Mouse (Mus musculus) forebrain, embryonic 13.5 days (tissue): ENCODE data around the gene Ranbp1. TPM values are rescaled to one million over a fixed set of nuclear protein-coding genes. Genes with fewer than 3 reads are reported as not detected.
"Not testable (repeated sequence)": the region's sequence is repeated elsewhere in the genome, so short reads cannot be mapped to it uniquely, and the experiment has no call there.

Experiments used
- ATAC-seq: fragments of 200-750 bp; cut with Nextera tagmentation; 2 replicates; pipeline ENCODE4 v1.8.0; 2017
- H3K27ac ChIP-seq: fragments of 300-500 bp; sonication (generic); 2 replicates; pipeline ENCODE4 v1.5.1; 2015; ENCODE audit warnings: inconsistent platforms, mild to moderate bottlenecking, moderate library complexity
- H3K27me3 ChIP-seq: fragments of 300-500 bp; sonication (generic); 2 replicates; pipeline ENCODE4 v1.6.1; 2015; ENCODE audit warnings: mild to moderate bottlenecking, inconsistent platforms
- H3K36me3 ChIP-seq: fragments of 300-500 bp; sonication (generic); 2 replicates; pipeline ENCODE4 v1.6.1; 2015; ENCODE audit warnings: mild to moderate bottlenecking, inconsistent platforms; ENCODE audit not compliant: poor library complexity, severe bottlenecking
- H3K4me1 ChIP-seq: fragments of 300-500 bp; sonication (generic); 2 replicates; pipeline ENCODE4 v1.6.1; 2015; ENCODE audit warnings: inconsistent platforms
- H3K4me2 ChIP-seq: fragments of 300-500 bp; sonication (generic); 2 replicates; pipeline ENCODE4 v1.6.1; 2015; ENCODE audit warnings: inconsistent platforms, mild to moderate bottlenecking, moderate library complexity
- H3K4me3 ChIP-seq: fragments of 300-500 bp; sonication (generic); 2 replicates; pipeline ENCODE4 v1.5.1; 2015; ENCODE audit warnings: mild to moderate bottlenecking, inconsistent platforms
- H3K9ac ChIP-seq: fragments of 300-500 bp; sonication (generic); 2 replicates; pipeline ENCODE4 v1.6.1; 2015; ENCODE audit warnings: mild to moderate bottlenecking, inconsistent platforms
- H3K9me3 ChIP-seq: fragments of 300-500 bp; sonication (generic); replicated peaks from 2 replicates; pipeline ENCODE4 v1.6.1; 2016; ENCODE audit warnings: inconsistent platforms
- WGBS: fragments of 180-500 bp; shearing (Covaris S2); methylation state at CpG from one replicate; pipeline ENCODE4 v1.1.7; 2015; 5-methylcytosine and 5-hydroxymethylcytosine counted together
- polyA plus RNA-seq: library from polyadenylated mRNA; unstranded; fragments of >200 nt; fragmentation: Nextera tagmentation; extraction: Ambion mirVana; gene quantifications from 2 replicates; pipeline ENCODE4 v1.2.1, GENCODE M21; 2015

The Ranbp1 gene
- polyA plus RNA-seq: 726 and 766 TPM in 2 replicates

DNA sequence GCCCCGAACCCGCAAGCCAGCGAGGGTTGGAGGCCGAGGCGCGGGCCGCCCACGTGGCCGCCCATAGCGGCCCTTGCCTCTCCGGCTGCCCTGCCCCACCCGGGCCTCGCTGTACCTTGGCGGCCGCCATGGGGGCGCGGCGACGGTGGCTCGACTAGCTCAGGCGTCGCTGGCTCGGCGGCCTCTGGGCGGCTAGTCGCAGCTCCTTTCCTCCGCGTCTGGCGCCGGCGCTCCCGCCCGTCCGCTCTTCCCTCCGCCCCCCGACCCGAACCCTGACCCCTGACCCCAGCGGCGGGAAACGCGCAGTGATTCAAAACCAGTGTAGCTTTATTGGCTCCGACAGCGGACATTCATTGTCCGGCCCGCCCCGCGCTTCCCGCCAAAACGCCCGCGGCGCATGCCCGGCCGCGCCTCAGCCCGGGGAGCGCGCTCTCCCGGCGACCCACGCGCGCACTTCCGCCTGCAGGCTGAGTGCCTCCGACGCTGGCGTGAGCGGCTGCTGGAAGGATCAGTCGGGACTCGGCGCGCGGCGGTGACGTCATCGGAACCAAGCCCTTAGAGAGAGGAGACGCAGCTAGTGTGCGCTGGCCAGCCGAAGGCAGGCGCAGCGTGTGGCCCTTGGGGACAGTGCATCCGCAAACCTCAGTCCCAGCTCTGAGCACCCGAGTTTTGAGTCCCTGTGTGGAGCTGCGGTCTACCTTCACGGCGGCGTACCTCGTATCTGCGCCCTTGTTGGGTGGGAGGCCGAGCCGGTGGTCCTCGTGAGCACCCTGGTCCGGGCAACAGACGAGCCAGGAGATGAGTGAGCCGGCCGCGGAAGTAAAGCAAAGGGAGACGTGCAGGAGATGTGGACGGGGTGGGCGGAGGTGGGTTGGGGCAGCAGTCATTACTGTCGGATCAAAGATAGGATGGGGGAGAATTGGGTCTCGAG, at the start of gene Ranbp1, which contains the start of gene Trmt2a:
TSS of gene Ranbp1 (minus strand) at position 300 of the 931 bp plus-strand sequence.
TSS of gene Trmt2a (plus strand) at position 247 of the 931 bp plus-strand sequence.
- ATAC-seq: peak; percentile 96
- Histone ChIP-seq H3K27ac (peak within 1 kb of the TSS; percentile 89), H3K4me3 (peak within 1 kb of the TSS; percentile 97), H3K36me3 (peaks cover 69% of the 10 kb centered on the region), H3K4me2 (peak within 1 kb of the TSS; percentile 98), H3K4me1 (peaks cover 48% of the 10 kb centered on the region), H3K9me3 (no peaks in the 10 kb centered on the region), H3K27me3 (no peaks in the 10 kb centered on the region), H3K9ac (peak within 1 kb of the TSS; percentile 92)
- WGBS: under 1% methylated on average over 101 of the region's 102 CpGs

DNA sequence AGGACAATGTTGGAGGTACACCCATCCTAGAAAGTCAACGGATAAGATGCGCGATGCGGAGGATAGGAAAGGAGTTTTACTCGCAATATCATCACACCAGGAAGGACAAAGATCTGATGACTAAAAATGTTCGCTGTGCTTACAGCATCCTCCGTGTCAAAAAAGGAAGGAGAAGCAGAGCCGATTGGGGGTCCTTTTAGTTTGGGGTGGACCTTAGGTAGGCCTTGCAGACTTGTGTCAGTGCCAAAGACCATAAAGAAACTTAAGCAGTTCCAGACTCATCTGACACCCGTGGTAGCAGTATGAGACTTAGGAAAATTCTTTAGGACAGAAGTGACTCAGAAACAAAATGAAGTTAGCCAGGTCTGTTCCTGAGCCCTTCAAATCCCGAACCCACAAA, 41.1 kb upstream of the Ranbp1 start:
- H3K27ac ChIP-seq: 0 out of 2 replicates have a peak overlapping the region, but pooled peaks have one; percentile 75
- peaks cover 31% of the 10 kb centered on the region for H3K4me1 ChIP-seq
- not testable (repeated sequence) for ATAC-seq, H3K9me3 ChIP-seq, H3K27me3 ChIP-seq
- H3K4me3 ChIP-seq: peak overlapping the region; percentile 94
- peaks cover 20% of the 10 kb centered on the region for H3K36me3 ChIP-seq
- peak overlapping the region; percentile 97 for H3K9ac ChIP-seq
- 3% methylated on average over 10 of the region's 10 CpGs for WGBS
- H3K4me2 ChIP-seq: peak overlapping the region; percentile 91

DNA sequence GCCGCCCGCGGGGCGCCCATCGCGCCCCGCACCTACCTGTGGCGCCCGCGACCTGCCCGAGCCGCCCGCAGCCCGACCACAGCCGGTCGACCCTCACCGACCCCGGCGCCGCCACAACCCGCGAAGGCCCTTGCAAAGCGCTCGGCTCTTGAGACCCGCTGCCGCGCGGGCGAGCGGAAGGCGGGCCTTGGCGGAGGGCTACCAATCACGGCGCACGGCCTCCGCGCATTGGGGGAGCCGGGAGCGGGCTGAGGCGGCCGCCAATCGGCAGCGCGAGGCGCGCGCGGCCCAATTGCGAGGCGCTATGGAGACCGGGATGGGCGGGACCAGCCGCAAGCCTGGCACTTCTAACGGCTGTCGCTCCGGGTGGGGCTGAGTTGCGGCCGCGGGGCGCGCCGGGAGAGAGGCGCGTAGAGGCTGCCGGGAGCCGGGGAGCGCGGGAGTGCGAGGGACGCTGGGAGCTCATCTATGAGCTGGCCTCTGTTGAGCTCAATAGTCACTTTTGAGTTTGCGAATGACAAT, 40.6 kb upstream of the Ranbp1 start, which contains the start of gene Dgcr8:
TSS of gene Dgcr8 (minus strand) at position 180 of the 522 bp plus-strand sequence.
- H3K4me3 ChIP-seq: peak within 1 kb of the TSS; percentile 94
- H3K27ac ChIP-seq: peak within 1 kb of the TSS; percentile 75
- WGBS: under 1% methylated on average over 71 of the region's 71 CpGs
- no peaks in the 10 kb centered on the region for H3K27me3 ChIP-seq
- H3K4me2 ChIP-seq: peak within 1 kb of the TSS; percentile 91
- H3K9ac ChIP-seq: peak within 1 kb of the TSS; percentile 97
- H3K36me3 ChIP-seq: peaks cover 24% of the 10 kb centered on the region
- peak; percentile 100 for ATAC-seq
- H3K9me3 ChIP-seq: no peaks in the 10 kb centered on the region
- H3K4me1 ChIP-seq: peaks cover 31% of the 10 kb centered on the region

DNA sequence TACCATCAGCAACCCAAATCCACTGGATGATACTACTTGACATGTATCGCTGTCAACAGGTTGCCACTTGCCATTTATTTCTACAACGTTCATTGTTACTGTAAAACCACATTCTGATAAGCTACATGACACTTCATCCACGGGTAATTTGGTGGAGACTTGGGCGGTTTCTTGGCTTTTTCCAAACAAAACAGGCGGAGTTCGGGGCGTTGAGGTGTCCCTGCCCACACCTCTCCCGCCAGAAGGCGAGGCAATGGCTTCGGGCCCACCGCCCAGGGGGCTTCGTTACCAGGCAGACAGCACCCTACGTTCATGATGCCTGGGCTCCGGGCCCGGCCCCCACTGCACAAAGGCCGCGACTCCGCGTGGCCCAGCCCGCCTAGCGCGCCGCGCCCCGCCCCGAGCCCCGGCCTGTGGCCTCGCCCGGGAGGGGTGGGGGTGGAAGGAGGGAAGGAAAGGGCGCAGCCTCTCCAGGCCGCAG, 40.1 kb upstream of the Ranbp1 start:
- ATAC-seq: peak; percentile 82
- H3K27me3 ChIP-seq: no peaks in the 10 kb centered on the region
- peak overlapping the region; percentile 75 for H3K27ac ChIP-seq
- peak overlapping the region; percentile 97 for H3K9ac ChIP-seq
- peaks cover 31% of the 10 kb centered on the region for H3K4me1 ChIP-seq
- 1% methylated on average over 22 of the region's 31 CpGs for WGBS
- peak overlapping the region; percentile 94 for H3K4me3 ChIP-seq
- H3K9me3 ChIP-seq: no peaks in the 10 kb centered on the region
- H3K36me3 ChIP-seq: peaks cover 29% of the 10 kb centered on the region
- H3K4me2 ChIP-seq: peak overlapping the region; percentile 91

DNA sequence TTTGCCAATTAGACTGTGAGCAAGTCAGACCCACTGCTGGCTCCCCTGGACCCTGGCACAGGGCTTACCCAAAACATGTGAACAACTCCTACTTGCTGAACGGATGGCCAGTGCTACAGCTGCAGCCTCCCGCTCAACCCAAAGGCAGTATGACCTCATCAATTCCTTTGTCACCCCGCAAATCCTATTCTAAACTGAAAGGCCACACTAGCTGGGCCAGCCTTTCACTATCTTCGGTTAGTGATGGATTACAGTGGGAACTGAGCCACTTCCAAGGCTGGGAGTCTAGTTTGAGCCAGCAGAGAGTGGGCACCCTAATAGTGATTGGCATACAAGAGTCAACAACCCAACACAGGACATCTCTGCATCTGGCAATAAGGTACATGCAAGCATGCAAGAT, 39.6 kb upstream of the Ranbp1 start:
- Histone ChIP-seq H3K4me1 (peaks cover 31% of the 10 kb centered on the region), H3K36me3 (peaks cover 34% of the 10 kb centered on the region), H3K27ac (0 out of 2 replicates have a peak overlapping the region, but pooled peaks have one; percentile 75), H3K4me3 (peak overlapping the region; percentile 94), H3K9me3 (no peaks in the 10 kb centered on the region), H3K4me2 (peak overlapping the region; percentile 91), H3K9ac (peak overlapping the region; percentile 97), H3K27me3 (no peaks in the 10 kb centered on the region)
- ATAC-seq: no peak
- 0% methylated on average over 4 of the region's 4 CpGs for WGBS

DNA sequence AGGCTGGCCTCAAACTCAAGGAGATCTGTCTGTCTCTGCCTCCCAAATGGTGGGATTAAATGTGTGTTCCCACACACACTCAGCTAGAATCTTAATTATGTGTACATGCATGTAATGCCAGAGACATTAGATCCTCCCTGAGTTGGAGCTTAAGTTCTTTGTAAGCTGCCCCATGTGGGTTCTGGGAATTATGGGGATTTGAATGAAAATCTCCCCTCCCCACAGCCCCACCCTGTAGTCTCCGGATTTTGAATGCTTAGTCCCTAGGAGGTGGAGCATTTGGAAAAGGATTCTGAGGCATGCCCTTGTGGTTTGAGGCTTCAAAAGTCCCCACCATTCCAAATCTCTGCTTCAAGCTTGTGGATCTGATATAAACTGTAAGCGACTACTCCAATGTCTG, 26.6 kb upstream of the Ranbp1 start:
- Histone ChIP-seq H3K27me3 (no peaks in the 10 kb centered on the region), H3K4me2 (no peak overlapping the region), H3K4me1 (no peaks in the 10 kb centered on the region), H3K36me3 (peaks cover 96% of the 10 kb centered on the region), H3K9me3 (no peaks in the 10 kb centered on the region), H3K27ac (no peak overlapping the region), H3K9ac (no peak overlapping the region), H3K4me3 (no peak overlapping the region)
- 67% methylated on average over 2 of the region's 2 CpGs for WGBS
- no peak for ATAC-seq

DNA sequence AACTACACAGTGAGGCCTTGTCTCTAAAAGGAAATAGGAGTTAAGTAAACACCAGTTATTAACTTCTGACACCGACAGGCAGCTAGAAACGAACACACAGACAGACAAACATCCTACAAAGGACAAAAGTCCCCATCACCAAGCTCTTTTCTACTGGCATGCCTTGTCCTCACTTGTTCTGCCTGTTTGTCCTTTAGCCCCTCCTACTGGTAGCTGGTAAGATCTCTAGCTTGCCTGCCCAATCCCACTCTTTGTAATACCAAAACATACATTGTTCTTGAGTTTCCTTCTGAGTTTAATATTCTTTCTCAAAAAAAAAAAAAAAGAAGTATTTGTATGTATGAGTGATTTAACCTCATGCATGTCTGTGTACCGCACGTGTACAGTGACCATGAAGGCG, 19.6 kb upstream of the Ranbp1 start:
- Histone ChIP-seq H3K4me1 (no peaks in the 10 kb centered on the region), H3K27ac (no peak overlapping the region), H3K4me3 (no peak overlapping the region), H3K9ac (no peak overlapping the region), H3K4me2 (no peak overlapping the region), H3K27me3 (no peaks in the 10 kb centered on the region), H3K36me3 (peaks cover 93% of the 10 kb centered on the region), H3K9me3 (no peaks in the 10 kb centered on the region)
- ATAC-seq: no peak
- 90% methylated on average over 5 of the region's 5 CpGs for WGBS

DNA sequence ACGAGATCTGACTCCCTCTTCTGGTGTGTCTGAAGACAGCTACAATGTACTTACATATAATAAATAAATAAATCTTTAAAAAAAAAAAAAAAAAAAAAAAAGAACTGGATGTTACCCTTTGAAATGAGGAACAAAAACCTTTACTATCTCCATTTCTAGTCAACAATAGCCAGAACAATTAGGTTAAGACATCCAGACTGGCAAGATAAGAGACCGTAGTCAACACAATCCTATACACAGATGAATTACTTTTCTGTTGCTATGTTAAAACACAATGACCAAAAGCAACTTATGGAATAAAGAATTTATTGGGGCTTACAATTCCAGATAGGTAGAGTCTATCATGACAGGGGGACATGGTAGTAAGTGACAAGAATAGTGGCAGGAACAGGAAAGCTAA, 16.5 kb upstream of the Ranbp1 start:
- H3K9me3 ChIP-seq: no peaks in the 10 kb centered on the region
- H3K27me3 ChIP-seq: no peaks in the 10 kb centered on the region
- H3K36me3 ChIP-seq: peaks cover 92% of the 10 kb centered on the region
- no peak overlapping the region for H3K4me3 ChIP-seq
- H3K4me1 ChIP-seq: no peaks in the 10 kb centered on the region
- H3K27ac ChIP-seq: no peak overlapping the region
- WGBS: 88% methylated on average over 2 of the region's 2 CpGs
- H3K9ac ChIP-seq: no peak overlapping the region
- ATAC-seq: no peak
- no peak overlapping the region for H3K4me2 ChIP-seq

DNA sequence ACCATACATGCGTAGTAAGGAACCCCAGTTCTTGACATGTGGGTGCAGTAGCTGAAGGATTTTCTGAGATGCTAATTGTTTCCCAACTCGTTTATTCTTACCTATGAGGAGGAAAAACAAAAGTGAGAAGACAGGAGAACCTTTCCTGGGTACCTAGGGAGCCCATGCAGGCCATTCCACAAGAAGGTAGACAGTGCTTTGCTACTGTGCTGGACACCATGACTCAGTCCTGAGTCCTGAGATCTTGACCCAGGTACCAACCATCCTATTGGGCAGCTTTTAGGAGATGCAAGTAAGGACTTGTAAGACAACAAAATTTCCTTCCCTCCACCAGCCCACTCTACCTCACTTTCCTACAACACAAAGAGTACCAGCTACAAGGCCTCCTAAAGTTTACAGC, 9.7 kb upstream of the Ranbp1 start, which contains the start of gene Gm49776:
TSS of gene Gm49776 (minus strand) at position 101 of the 400 bp plus-strand sequence.
- no peak for ATAC-seq
- no peak within 1 kb of the TSS for H3K27ac ChIP-seq
- no peaks in the 10 kb centered on the region for H3K27me3 ChIP-seq
- no peaks in the 10 kb centered on the region for H3K4me1 ChIP-seq
- no peak within 1 kb of the TSS for H3K4me2 ChIP-seq
- no peak within 1 kb of the TSS for H3K9ac ChIP-seq
- 98% methylated on average over 2 of the region's 2 CpGs for WGBS
- no peak within 1 kb of the TSS for H3K4me3 ChIP-seq
- no peaks in the 10 kb centered on the region for H3K9me3 ChIP-seq
- peaks cover 97% of the 10 kb centered on the region for H3K36me3 ChIP-seq

DNA sequence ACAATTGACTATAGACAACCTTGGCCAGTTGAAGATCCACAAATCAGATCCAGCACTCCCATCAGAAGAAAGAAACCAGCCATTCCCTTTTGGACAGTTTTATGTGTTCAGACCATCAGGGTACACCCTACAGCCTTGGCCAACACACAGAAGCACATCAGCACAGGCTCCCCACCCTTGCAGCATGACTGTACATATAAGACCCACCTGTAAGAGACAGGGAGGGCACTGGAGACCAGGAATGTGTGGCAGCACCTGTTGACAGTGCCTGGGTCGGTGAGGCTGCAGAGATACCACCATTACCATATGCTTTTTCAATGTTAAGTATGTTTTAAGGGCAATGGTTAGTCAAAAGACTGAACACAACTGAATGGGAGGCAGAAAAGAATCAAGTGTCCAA, 5.3 kb upstream of the Ranbp1 start:
- 73% methylated on average over 1 of the region's 1 CpGs for WGBS
- no peak for ATAC-seq
- no peaks in the 10 kb centered on the region for H3K9me3 ChIP-seq
- peaks cover 23% of the 10 kb centered on the region for H3K4me1 ChIP-seq
- H3K36me3 ChIP-seq: peaks cover 85% of the 10 kb centered on the region
- no peak overlapping the region for H3K9ac ChIP-seq
- no peak overlapping the region for H3K4me3 ChIP-seq
- no peaks in the 10 kb centered on the region for H3K27me3 ChIP-seq
- H3K27ac ChIP-seq: no peak overlapping the region
- no peak overlapping the region for H3K4me2 ChIP-seq

DNA sequence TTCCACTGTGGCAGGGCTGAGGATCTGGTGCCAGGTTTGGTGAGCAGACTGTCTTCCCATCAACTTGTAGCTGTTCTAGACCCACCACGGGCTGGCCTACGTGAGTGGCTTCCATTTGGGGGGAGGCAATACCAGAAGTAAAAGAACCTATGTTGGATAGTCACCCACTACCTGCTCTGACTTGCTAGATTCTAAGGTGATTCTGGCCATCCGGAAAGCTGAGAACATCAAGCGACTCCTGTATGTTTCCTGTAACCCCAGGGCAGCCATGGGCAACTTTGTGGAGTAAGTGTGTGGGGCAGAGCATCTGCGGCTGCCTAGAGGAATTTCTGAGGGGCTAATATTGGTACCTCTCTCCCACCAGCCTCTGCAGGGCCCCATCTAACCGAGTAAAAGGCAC, 4.2 kb upstream of the Ranbp1 start:
- H3K27me3 ChIP-seq: no peaks in the 10 kb centered on the region
- no peak overlapping the region for H3K4me3 ChIP-seq
- ATAC-seq: no peak
- no peak overlapping the region for H3K27ac ChIP-seq
- peaks cover 75% of the 10 kb centered on the region for H3K36me3 ChIP-seq
- H3K4me1 ChIP-seq: peaks cover 24% of the 10 kb centered on the region
- no peaks in the 10 kb centered on the region for H3K9me3 ChIP-seq
- 89% methylated on average over 6 of the region's 6 CpGs for WGBS
- H3K9ac ChIP-seq: no peak overlapping the region
- H3K4me2 ChIP-seq: no peak overlapping the region
